In genomic region chr8:77991050-77991449, GRCm38 (mm10) we compare ENCODE assay signal across 17 mouse cellular contexts.
A peak's percentile ranks its signal among the peaks of the same experiment; 100 is the strongest.
DNase-seq lines count a peak whose midpoint lies in the region; ATAC-seq and TF ChIP-seq lines count a peak whose summit lies in the region.
"Had no signal": no experiment of that assay in that cellular context is flagged by ENCODE, and none has a peak within 500 bp of the region (broad histone marks: within the 10 kb centered on the region; RNA-seq: fewer than 3 reads in every experiment).

No protein-coding gene starts in this region.

- no peak for DNase-seq in heart, postnatal 14 days
- DNase-seq in layer of hippocampus, adult 2 months (ENCODE audit: low spot score in 2 of 2): no peak
- DNase-seq in layer of hippocampus, adult 9-11 months: no peak
- DNase-seq in brain, embryonic 14.5 days (ENCODE audit: low read depth): no peak
- no peak for DNase-seq in frontal cortex, postnatal 25 days (ENCODE audit: low spot score in 2 of 2)
- DNase-seq in T-cell, adult 2 months (ENCODE audit: low spot score): no peak
- DNase-seq: cerebellum, postnatal 25 days; kidney, adult 18-20 months; kidney, postnatal 36 days; thymus, postnatal 14 days had no signal

- no peak for ATAC-seq in heart, embryonic 13.5 days (ENCODE audit: extremely low read depth, insufficient number of reproducible peaks, low FRiP score, low TSS enrichment)

- TF ChIP-seq POLR2A in brain, embryonic 14.5 days (IDR thresholded peaks at IDR 0.05; ENCODE audit: borderline replicate concordance, extremely low read depth, insufficient read depth, insufficient read length, poor library complexity, severe bottlenecking): no peak

- peak overlapping the region; percentile 32; the same call in 1 of the 2 replicates for H3K27ac ChIP-seq in heart, embryonic 13.5 days (replicated peaks)
- no peak overlapping the region for H3K27ac ChIP-seq in layer of hippocampus, adult 2 months
- H3K27ac ChIP-seq: embryonic facial prominence, embryonic 15.5 days; hindbrain, embryonic 14.5 days; liver, embryonic 15.5 days; macrophage; midbrain, embryonic 12.5 days had no signal

- intact Hi-C loops in heart, postnatal 14 days (cut with DNase I): no loop called here

- H3K4me1 ChIP-seq in heart, embryonic 13.5 days: peaks cover 39% of the 10 kb centered on the region
- no peaks in the 10 kb centered on the region for H3K4me1 ChIP-seq in E14TG2a.4 (replicated peaks; ENCODE audit: low read depth, low read length)
- H3K4me1 ChIP-seq: embryonic facial prominence, embryonic 15.5 days; liver, embryonic 15.5 days; midbrain, embryonic 12.5 days had no signal

- 47% methylated on average over 4 of the region's 4 CpGs for WGBS in heart, embryonic 13.5 days

- no peak overlapping the region for H3K4me3 ChIP-seq in heart, embryonic 13.5 days
- no peak overlapping the region for H3K4me3 ChIP-seq in layer of hippocampus, adult 2 months
- H3K4me3 ChIP-seq in E14TG2a.4 (replicated peaks; ENCODE audit: low read length): no peak overlapping the region
- H3K4me3 ChIP-seq: embryonic facial prominence, embryonic 15.5 days; liver, embryonic 15.5 days; midbrain, embryonic 12.5 days had no signal

- H3K9me3 ChIP-seq in heart, embryonic 13.5 days: peaks cover 14% of the 10 kb centered on the region; the same call in 1 of the 2 replicates
- no peaks in the 10 kb centered on the region for H3K9me3 ChIP-seq in E14TG2a.4 (ENCODE audit: low read length)
- H3K9me3 ChIP-seq: embryonic facial prominence, embryonic 15.5 days; liver, embryonic 15.5 days; midbrain, embryonic 12.5 days had no signal

- no peaks in the 10 kb centered on the region for H3K36me3 ChIP-seq in heart, embryonic 13.5 days
- H3K36me3 ChIP-seq in E14TG2a.4 (ENCODE audit: insufficient read depth, low read length): no peaks in the 10 kb centered on the region
- H3K36me3 ChIP-seq: embryonic facial prominence, embryonic 15.5 days; liver, embryonic 15.5 days; midbrain, embryonic 12.5 days had no signal

- H3K27me3 ChIP-seq in heart, embryonic 13.5 days (replicated peaks): no peaks in the 10 kb centered on the region
- H3K27me3 ChIP-seq in E14TG2a.4 (ENCODE audit: insufficient read depth, low read length): no peaks in the 10 kb centered on the region; the same call in 1 of the 2 replicates
- H3K27me3 ChIP-seq: embryonic facial prominence, embryonic 15.5 days; liver, embryonic 15.5 days; midbrain, embryonic 12.5 days had no signal

- peak; percentile 48 for TF ChIP-seq CTCF in layer of hippocampus, adult 2 months (conservative IDR thresholded peaks at IDR 0.05)
- TF ChIP-seq CTCF in E14TG2a.4 (conservative IDR thresholded peaks at IDR 0.05; ENCODE audit: low read length): peak; percentile 51
- peak; percentile 39; the same call in 1 of the 2 replicates for TF ChIP-seq CTCF in brain, embryonic 14.5 days (IDR thresholded peaks at IDR 0.05; ENCODE audit: borderline replicate concordance, extremely low read depth, insufficient read depth, insufficient read length)

- H3K4me2 ChIP-seq in heart, embryonic 13.5 days: no peak overlapping the region
- H3K4me2 ChIP-seq: embryonic facial prominence, embryonic 15.5 days; hindbrain, embryonic 14.5 days; liver, embryonic 15.5 days; midbrain, embryonic 12.5 days had no signal

- H3K9ac ChIP-seq in heart, embryonic 13.5 days: no peak overlapping the region
- H3K9ac ChIP-seq: embryonic facial prominence, embryonic 15.5 days; hindbrain, embryonic 14.5 days; liver, embryonic 15.5 days; midbrain, embryonic 12.5 days had no signal
